Mouse (Mus musculus): ENCODE data around the gene Agr3.

- TF ChIP-seq POLR2A (IDR thresholded peaks at IDR 0.05; ENCODE audit: low read depth, low read length) = no peak
- TF ChIP-seq CTCF (conservative IDR thresholded peaks at IDR 0.05; ENCODE audit: insufficient read depth, insufficient read length, low read depth, low read length) = peak; percentile 33; the same call in 1 of the 2 replicates
Observed at GRCm38 (mm10) chr12:35995799-35996198, 70.4 kb downstream of the Agr3 start.
